Mouse (Mus musculus) forebrain, postnatal 0 days (tissue): Measurements from ENCODE around the gene Raver2. TPM values are rescaled to one million over a fixed set of nuclear protein-coding genes. Genes with fewer than 3 reads are reported as not detected.

ENCODE experiments used
- ATAC-seq: fragments of 200-750 bp; cut with Nextera tagmentation; 2 replicates; pipeline ENCODE4 v1.8.0; 2017; ENCODE audit warnings: mild to moderate bottlenecking, moderate library complexity
- DNase-seq: peaks from one replicate; pipeline ENCODE4 v3.0.0-alpha.2; 2015
- H3K27ac ChIP-seq: fragments of 300-500 bp; sonication (generic); 2 replicates; pipeline ENCODE4 v1.5.1; 2014; ENCODE audit warnings: low read depth, mild to moderate bottlenecking, antibody characterized with exemption, low read length, moderate library complexity, mixed read lengths
- H3K27me3 ChIP-seq: fragments of 300-500 bp; sonication (generic); 2 replicates; pipeline ENCODE4 v1.6.1; 2014; ENCODE audit warnings: mild to moderate bottlenecking, low read length, mixed read lengths; ENCODE audit not compliant: insufficient read depth
- H3K36me3 ChIP-seq: fragments of 300-500 bp; sonication (generic); 2 replicates; pipeline ENCODE4 v1.6.1; 2014; ENCODE audit warnings: mild to moderate bottlenecking, moderate library complexity; ENCODE audit not compliant: insufficient read depth
- H3K4me1 ChIP-seq: fragments of 300-500 bp; sonication (generic); 2 replicates; pipeline ENCODE4 v1.6.1; 2014; ENCODE audit warnings: antibody characterized with exemption; ENCODE audit not compliant: insufficient read depth
- H3K4me2 ChIP-seq: fragments of 300-500 bp; sonication (generic); 2 replicates; pipeline ENCODE4 v1.6.1; 2014; ENCODE audit warnings: low read depth, mild to moderate bottlenecking, moderate library complexity
- H3K4me3 ChIP-seq: fragments of 300-500 bp; sonication (generic); 2 replicates; pipeline ENCODE4 v1.5.1; 2014; ENCODE audit warnings: low read depth, low read length, mixed read lengths
- H3K9ac ChIP-seq: fragments of 300-500 bp; sonication (generic); 2 replicates; pipeline ENCODE4 v1.6.1; 2014; ENCODE audit warnings: mild to moderate bottlenecking
- H3K9me3 ChIP-seq: fragments of 300-500 bp; sonication (generic); 2 replicates; pipeline ENCODE4 v1.6.1; 2016; ENCODE audit warnings: low read length
- CTCF ChIP-seq: sonication (generic); IDR thresholded peaks from 2 replicates; pipeline ENCODE4 v1.5.1; 2016; ENCODE audit warnings: antibody characterized with exemption, control low read depth, low read depth
- WGBS: fragments of 180-500 bp; shearing (Covaris S2); extraction: QIAGEN DNeasy Blood & Tissue Kit; methylation state at CpG from one replicate; pipeline ENCODE4 v1.1.7; 2014; 5-methylcytosine and 5-hydroxymethylcytosine counted together
- polyA plus RNA-seq: library from polyadenylated mRNA; unstranded; fragments of >200 nt; fragmentation: Nextera tagmentation; extraction: Ambion mirVana; gene quantifications from 2 replicates; pipeline ENCODE4 v1.2.1, GENCODE M21; 2015
- total RNA-seq: library from RNA; depleted of rRNA; stranded (reverse); fragments of >200 nt; gene quantifications from 2 replicates; pipeline ENCODE4 v1.2.3, GENCODE M21; 2014

Raver2 gene
- total and polyA plus RNA-seq, 2 experiments from 2014 or later: 6.5 to 14.4 TPM

DNA sequence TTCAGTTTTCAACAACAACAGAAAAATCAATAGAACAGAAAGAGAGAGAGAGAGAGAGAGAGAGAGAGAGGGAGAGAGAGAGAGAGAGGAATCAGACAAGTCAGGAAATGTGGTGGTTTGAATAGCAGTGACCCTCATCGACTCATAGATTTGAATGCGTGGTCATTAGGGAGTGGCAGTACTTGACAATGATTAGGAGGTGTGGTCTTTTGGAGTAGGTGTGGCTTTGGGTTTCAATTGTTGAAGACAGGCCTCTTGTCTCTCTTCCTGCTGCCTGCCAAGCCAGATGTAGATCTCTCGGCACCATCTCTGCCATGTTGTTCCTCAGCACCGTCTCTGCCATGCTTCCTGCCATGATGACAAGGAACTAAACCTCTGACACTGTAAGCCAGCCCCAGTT, 75.1 kb downstream of the Raver2 start:
- H3K9me3 ChIP-seq: no peaks in the 10 kb centered on the region
- ATAC-seq (no peak), DNase-seq (no peak)
- 73% methylated on average over 4 of the region's 4 CpGs for WGBS
- no peak overlapping the region for H3K9ac ChIP-seq
- no peak overlapping the region for H3K27ac ChIP-seq
- no peak for TF ChIP-seq CTCF
- no peaks in the 10 kb centered on the region for H3K4me1 ChIP-seq
- no peak overlapping the region for H3K4me3 ChIP-seq
- H3K27me3 ChIP-seq: no peaks in the 10 kb centered on the region
- no peak overlapping the region for H3K4me2 ChIP-seq
- H3K36me3 ChIP-seq: no peaks in the 10 kb centered on the region

DNA sequence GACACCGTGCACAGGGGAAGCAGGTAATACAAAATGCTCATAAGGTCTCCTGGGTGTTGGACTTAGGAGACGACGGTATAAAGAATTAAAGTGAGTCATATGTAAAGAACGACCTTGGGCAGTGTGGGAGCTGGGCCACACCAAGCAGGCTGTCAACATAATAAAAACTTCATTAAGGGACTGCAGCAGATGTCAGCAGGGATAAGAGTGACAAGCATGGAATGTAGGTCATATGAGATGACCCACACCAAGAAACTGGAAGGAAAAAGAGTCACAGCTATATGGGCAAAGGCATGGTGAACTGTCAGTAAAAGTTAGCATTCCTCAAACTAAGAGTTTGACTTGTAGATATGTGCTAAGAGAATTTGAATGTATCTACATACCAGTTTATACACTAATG, 75.6 kb downstream of the Raver2 start:
- Histone ChIP-seq H3K9me3 (no peaks in the 10 kb centered on the region), H3K4me3 (no peak overlapping the region), H3K27me3 (no peaks in the 10 kb centered on the region), H3K36me3 (no peaks in the 10 kb centered on the region), H3K9ac (no peak overlapping the region), H3K27ac (no peak overlapping the region), H3K4me1 (no peaks in the 10 kb centered on the region), H3K4me2 (no peak overlapping the region)
- TF ChIP-seq CTCF: no peak
- WGBS: 78% methylated on average over 4 of the region's 4 CpGs
- ATAC-seq (no peak), DNase-seq (no peak)

DNA sequence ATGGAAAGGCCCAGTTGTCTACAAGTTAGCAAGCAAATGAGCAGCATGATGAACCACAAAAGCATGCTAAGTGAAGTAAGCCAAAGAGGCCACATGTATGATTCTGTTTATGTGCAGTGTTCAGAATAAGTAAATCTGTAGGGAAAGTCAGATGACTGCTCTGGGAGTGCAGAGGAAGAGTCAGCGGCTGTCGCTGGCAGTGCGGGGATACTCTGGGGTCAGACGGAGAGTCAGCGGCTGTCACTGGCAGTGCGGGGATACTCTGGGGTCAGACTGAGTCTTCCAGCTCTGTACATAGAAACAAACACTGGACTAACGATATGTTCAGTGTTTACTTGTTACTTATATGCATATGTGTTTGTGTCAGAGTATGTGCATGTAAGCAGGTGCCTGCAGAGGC, 76.0 kb downstream of the Raver2 start:
- TF ChIP-seq CTCF: no peak
- ATAC-seq (no peak), DNase-seq (no peak)
- Histone ChIP-seq H3K9me3 (no peaks in the 10 kb centered on the region), H3K27ac (no peak overlapping the region), H3K4me3 (no peak overlapping the region), H3K4me2 (no peak overlapping the region), H3K9ac (no peak overlapping the region), H3K4me1 (no peaks in the 10 kb centered on the region), H3K27me3 (no peaks in the 10 kb centered on the region), H3K36me3 (peaks cover 4% of the 10 kb centered on the region; the same call in 1 of the 2 replicates)
- WGBS: 85% methylated on average over 7 of the region's 7 CpGs

DNA sequence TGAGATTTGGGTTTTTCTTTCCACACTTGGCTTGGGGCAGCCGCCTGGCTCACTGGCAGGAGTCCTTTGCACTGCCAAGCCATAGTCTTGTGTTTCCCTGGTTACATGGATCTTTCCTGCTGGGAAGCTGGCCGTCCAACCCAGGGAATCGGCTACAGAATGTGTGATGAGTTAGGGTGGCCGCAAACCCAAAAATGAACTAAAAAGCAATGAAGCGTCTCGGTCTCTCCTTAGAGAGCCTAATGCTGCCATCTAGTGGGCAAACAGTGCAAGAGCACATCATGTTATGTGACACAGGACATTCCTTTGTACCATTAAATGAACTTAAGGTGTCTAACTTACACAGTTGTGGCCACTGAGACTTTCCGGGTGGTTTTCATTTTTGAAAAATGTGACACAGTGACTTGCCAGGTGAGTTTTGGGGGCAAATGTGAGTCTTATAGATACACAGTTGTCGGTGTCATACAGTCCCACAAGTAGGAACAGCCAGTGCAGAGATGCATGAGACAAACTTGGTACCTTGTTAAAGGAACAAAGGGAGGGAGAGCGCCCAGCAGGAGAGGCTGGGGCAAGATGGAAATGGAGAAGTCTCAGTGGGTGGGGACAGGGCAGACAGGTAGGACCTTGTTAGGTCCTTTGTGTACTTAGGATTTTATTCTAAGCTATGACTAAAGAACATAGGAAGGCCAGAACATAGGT, 77.4 kb downstream of the Raver2 start:
- Histone ChIP-seq H3K27ac (no peak overlapping the region), H3K4me1 (no peaks in the 10 kb centered on the region), H3K9me3 (no peaks in the 10 kb centered on the region), H3K36me3 (peaks cover 11% of the 10 kb centered on the region; the same call in 1 of the 2 replicates), H3K4me2 (peak overlapping the region; percentile 25; the same call in 1 of the 2 replicates), H3K9ac (no peak overlapping the region), H3K4me3 (no peak overlapping the region), H3K27me3 (no peaks in the 10 kb centered on the region)
- ATAC-seq: peak; percentile 88
- 21% methylated on average over 9 of the region's 9 CpGs for WGBS
- peak; percentile 92 for DNase-seq
- peak; percentile 97 for TF ChIP-seq CTCF

- Histone ChIP-seq H3K36me3 (peaks cover 16% of the 10 kb centered on the region; the same call in 1 of the 2 replicates), H3K4me1 (no peaks in the 10 kb centered on the region), H3K27ac (no peak overlapping the region), H3K4me3 (no peak overlapping the region), H3K9ac (no peak overlapping the region), H3K4me2 (no peak overlapping the region), H3K27me3 (no peaks in the 10 kb centered on the region), H3K9me3 (no peaks in the 10 kb centered on the region)
- DNase-seq (no peak), ATAC-seq (no peak)
- WGBS: 91% methylated on average over 11 of the region's 11 CpGs
- peak; percentile 38; the same call in 1 of the 2 replicates for TF ChIP-seq CTCF
These were observed 78.3 kb downstream of the Raver2 start for GRCm38 (mm10) chr4:101146891-101147655.

DNA sequence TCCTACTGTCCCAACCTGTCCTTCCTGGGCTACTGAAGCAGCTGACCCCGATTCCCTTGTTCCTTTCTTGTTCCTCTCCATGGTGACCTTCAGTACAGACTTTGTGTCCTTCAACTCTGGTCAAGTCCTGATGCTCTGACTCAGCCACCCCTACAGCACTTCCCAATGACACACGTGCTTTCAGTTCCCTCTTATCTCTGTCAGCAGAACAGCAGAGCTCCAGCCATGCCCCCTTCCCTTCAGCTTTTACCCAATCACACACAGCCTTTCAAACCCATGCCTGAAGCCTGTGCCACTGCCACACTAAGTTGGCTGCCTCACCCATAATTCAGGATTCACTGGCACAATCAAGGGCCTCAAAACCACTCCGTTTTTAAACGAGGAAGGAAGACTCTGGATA, 86.8 kb downstream of the Raver2 start:
- 77% methylated on average over 4 of the region's 4 CpGs for WGBS
- Histone ChIP-seq H3K27me3 (no peaks in the 10 kb centered on the region), H3K9ac (no peak overlapping the region), H3K36me3 (peaks cover 58% of the 10 kb centered on the region), H3K4me3 (no peak overlapping the region), H3K4me2 (no peak overlapping the region), H3K4me1 (no peaks in the 10 kb centered on the region), H3K27ac (no peak overlapping the region), H3K9me3 (no peaks in the 10 kb centered on the region)
- TF ChIP-seq CTCF: no peak
- no peak for DNase-seq
- ATAC-seq: no peak

GRCm38 (mm10) chr4:101157476-101157875, 88.7 kb downstream of the Raver2 start:
- no peak for DNase-seq
- 92% methylated on average over 5 of the region's 5 CpGs for WGBS

More at GRCm38 (mm10) chr4:101157476-101157875, 88.7 kb downstream of the Raver2 start:
- no peak for TF ChIP-seq CTCF
- Histone ChIP-seq H3K27me3 (no peaks in the 10 kb centered on the region), H3K27ac (no peak overlapping the region), H3K36me3 (peaks cover 53% of the 10 kb centered on the region), H3K4me1 (no peaks in the 10 kb centered on the region), H3K9ac (no peak overlapping the region), H3K4me3 (no peak overlapping the region), H3K9me3 (no peaks in the 10 kb centered on the region), H3K4me2 (no peak overlapping the region)
- ATAC-seq: no peak
